Mouse (Mus musculus): Measurements from ENCODE around the gene Tfap2a. TPM values are rescaled to one million over a fixed set of nuclear protein-coding genes. Genes with fewer than 3 reads are reported as not detected.

Gene Tfap2a
- polyA plus RNA-seq, 1 experiment from 2014 or later, result 0.07 TPM

DNA sequence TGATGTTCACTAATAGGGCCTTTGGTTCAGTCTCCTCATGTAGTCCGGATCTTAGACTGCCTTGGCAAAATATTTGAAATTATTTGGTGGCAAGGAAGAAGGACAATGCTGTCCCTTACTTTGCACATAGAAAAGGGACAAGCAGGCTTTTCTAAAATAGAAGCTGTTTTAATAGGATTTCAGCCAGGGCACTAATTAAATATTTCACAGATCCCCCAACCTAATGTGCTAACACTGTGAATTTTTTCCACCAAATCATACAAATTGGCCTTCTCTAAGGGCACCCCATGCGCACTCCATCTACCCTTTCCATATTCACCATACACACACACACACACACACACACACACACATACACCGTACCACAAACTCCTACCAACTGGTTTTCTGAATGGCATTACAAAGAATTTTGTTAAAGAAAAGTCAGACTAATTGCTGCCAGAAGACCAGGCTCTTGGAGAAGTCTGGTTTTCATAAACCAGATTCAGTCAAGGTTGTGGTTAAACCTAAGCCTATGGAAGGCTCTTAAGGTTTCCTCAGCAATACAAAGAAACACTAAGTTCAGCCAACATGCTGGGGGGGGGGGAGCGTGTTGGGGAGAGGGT, 32.3 kb downstream of the Tfap2a start:
- no peaks in the 10 kb centered on the region for H3K9me3 ChIP-seq (ENCODE audit: control insufficient read depth)
- no peak for ATAC-seq
- H3K4me3 ChIP-seq (ENCODE audit: low read depth, low read length), result no peak overlapping the region
- no peaks in the 10 kb centered on the region for H3K4me1 ChIP-seq (replicated peaks; ENCODE audit: control insufficient read depth, insufficient read depth, low read length)
- H3K36me3 ChIP-seq (ENCODE audit: control insufficient read depth, insufficient read depth), result no peaks in the 10 kb centered on the region
- peaks cover 100% of the 10 kb centered on the region for H3K27me3 ChIP-seq (replicated peaks; ENCODE audit: control insufficient read depth, insufficient read depth, low read length)
- H3K9ac ChIP-seq (ENCODE audit: low read depth, low read length), result no peak overlapping the region
- H3K4me2 ChIP-seq (replicated peaks; ENCODE audit: low read depth), result no peak overlapping the region
- 10% methylated on average over 4 of the region's 4 CpGs for WGBS
- TF ChIP-seq CTCF (IDR thresholded peaks at IDR 0.05; ENCODE audit: low read depth), result no peak
- no peak overlapping the region for H3K27ac ChIP-seq (ENCODE audit: low read depth, low read length)

DNA sequence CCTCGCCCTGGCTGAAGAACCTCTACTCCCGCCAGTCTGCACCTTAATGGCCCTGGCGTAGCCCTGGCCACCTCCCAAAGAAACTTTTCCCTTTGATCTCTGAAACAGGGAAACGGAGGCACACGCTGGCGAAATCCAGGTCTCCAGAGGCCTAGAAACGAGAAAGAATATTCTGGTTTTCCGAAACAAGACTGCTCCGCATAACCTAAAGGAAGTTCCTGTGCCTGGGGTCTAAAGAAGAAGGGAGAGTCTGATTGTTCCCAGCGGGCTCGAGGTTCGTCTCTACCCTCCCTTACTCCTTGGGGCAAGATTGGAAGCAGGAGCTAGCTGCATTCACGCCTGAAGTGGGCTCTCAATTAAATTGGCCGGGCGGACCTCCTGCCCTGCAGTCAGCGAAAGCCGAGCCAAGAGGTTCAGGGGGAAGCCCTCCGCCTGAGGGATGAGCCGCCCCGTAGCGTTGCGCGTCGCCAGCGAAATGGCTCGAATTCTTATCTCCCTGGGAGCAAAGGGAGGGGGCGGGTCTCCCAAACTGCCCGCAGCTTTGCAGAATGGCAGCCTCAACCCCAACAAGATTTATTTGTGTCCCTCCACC, 33.2 kb downstream of the Tfap2a start:
- no peak for TF ChIP-seq CTCF (IDR thresholded peaks at IDR 0.05; ENCODE audit: low read depth)
- Histone ChIP-seq H3K9me3 (ENCODE audit: control insufficient read depth) (no peaks in the 10 kb centered on the region), H3K9ac (ENCODE audit: low read depth, low read length) (no peak overlapping the region), H3K4me2 (replicated peaks; ENCODE audit: low read depth) (no peak overlapping the region), H3K36me3 (ENCODE audit: control insufficient read depth, insufficient read depth) (no peaks in the 10 kb centered on the region), H3K4me1 (replicated peaks; ENCODE audit: control insufficient read depth, insufficient read depth, low read length) (no peaks in the 10 kb centered on the region), H3K27me3 (replicated peaks; ENCODE audit: control insufficient read depth, insufficient read depth, low read length) (peaks cover 99% of the 10 kb centered on the region), H3K4me3 (ENCODE audit: low read depth, low read length) (0 out of 2 replicates have a peak overlapping the region, but pooled peaks have one; percentile 4), H3K27ac (ENCODE audit: low read depth, low read length) (no peak overlapping the region)
- 1% methylated on average over 28 of the region's 28 CpGs for WGBS
- ATAC-seq, result no peak

DNA sequence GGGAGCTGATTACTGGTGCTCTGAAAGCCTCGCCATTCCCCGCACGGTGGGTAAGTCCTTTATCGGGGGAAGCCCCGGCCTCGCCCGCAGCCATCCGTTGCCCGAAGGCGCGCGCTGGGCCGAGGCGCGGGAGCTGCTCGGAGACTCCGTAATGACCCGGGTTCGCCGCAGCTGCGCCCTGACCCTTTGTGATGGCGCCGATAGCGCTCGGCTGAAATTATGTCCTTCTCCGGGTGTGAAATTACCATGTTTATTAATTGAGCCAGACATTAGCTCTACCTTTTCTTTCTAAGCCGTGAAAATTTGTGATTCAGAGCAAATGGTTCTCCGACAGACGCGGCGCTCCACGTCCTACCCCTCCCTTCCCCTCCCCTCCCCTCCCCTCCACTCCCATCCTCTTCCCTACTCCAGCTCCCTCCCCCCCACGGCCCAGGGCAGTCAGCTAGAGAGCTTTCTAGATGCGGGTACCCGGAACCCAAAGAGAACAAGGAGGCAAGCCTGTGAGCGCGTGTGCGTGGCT, 34.1 kb downstream of the Tfap2a start:
- H3K4me3 ChIP-seq (ENCODE audit: low read depth, low read length), result peak overlapping the region; percentile 4; the same call in 1 of the 2 replicates
- no peaks in the 10 kb centered on the region for H3K9me3 ChIP-seq (ENCODE audit: control insufficient read depth)
- no peaks in the 10 kb centered on the region for H3K4me1 ChIP-seq (replicated peaks; ENCODE audit: control insufficient read depth, insufficient read depth, low read length)
- no peak overlapping the region for H3K4me2 ChIP-seq (replicated peaks; ENCODE audit: low read depth)
- peaks cover 95% of the 10 kb centered on the region for H3K27me3 ChIP-seq (replicated peaks; ENCODE audit: control insufficient read depth, insufficient read depth, low read length)
- WGBS, result 0% methylated on average over 38 of the region's 38 CpGs
- no peak for ATAC-seq
- no peak for TF ChIP-seq CTCF (IDR thresholded peaks at IDR 0.05; ENCODE audit: low read depth)
- no peak overlapping the region for H3K9ac ChIP-seq (ENCODE audit: low read depth, low read length)
- H3K36me3 ChIP-seq (ENCODE audit: control insufficient read depth, insufficient read depth), result no peaks in the 10 kb centered on the region
- no peak overlapping the region for H3K27ac ChIP-seq (ENCODE audit: low read depth, low read length)

- ATAC-seq, result no peak
- H3K9me3 ChIP-seq (ENCODE audit: control insufficient read depth), result no peaks in the 10 kb centered on the region
- H3K27ac ChIP-seq (ENCODE audit: low read depth, low read length), result no peak overlapping the region
- peaks cover 87% of the 10 kb centered on the region for H3K27me3 ChIP-seq (replicated peaks; ENCODE audit: control insufficient read depth, insufficient read depth, low read length)
- 4% methylated on average over 19 of the region's 19 CpGs for WGBS
- H3K4me3 ChIP-seq (ENCODE audit: low read depth, low read length), result peak overlapping the region; percentile 4; the same call in 1 of the 2 replicates
- TF ChIP-seq CTCF (IDR thresholded peaks at IDR 0.05; ENCODE audit: low read depth), result no peak
- H3K9ac ChIP-seq (ENCODE audit: low read depth, low read length), result no peak overlapping the region
- H3K36me3 ChIP-seq (ENCODE audit: control insufficient read depth, insufficient read depth), result no peaks in the 10 kb centered on the region
- no peaks in the 10 kb centered on the region for H3K4me1 ChIP-seq (replicated peaks; ENCODE audit: control insufficient read depth, insufficient read depth, low read length)
- no peak overlapping the region for H3K4me2 ChIP-seq (replicated peaks; ENCODE audit: low read depth)
These were observed 34.9 kb downstream of the Tfap2a start for GRCm38 (mm10) chr13:40703123-40703797.

DNA sequence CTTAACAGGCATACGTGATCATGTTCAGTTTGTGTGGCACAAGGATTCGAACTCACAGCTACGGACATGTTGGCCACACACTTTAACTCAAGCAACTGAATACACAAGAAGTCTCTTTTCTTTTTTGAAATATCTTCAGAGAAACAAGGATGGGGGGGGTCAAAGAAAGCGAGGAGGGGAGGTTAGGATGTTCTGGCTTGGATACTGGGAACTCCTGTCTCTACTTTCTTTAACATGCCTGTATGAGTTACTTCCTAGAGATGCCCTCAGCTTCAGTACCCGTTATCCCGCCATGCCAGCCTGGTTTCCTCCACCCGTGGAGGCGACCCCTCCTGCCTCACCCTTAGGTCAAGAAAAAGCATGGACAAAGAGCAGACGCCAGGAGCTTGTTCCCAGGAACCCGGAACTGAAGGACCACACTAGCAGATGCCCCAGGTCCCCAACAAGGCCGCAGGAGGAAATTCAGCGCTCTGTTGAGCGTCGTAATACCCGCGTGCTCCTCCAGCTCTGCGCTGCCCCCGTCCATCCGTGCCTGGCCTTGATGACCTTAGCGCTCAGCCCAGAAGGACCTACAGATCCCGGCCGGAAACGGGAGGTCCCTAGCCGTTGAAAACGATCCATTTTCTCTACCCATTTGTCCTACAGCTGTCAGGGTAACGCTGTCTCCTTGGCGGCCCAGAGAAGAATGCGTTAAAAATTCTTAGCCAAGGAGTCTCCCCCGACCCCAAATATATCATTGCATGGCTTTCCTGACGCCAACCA, 35.6 kb downstream of the Tfap2a start:
- no peak for TF ChIP-seq CTCF (IDR thresholded peaks at IDR 0.05; ENCODE audit: low read depth)
- no peak for ATAC-seq
- Histone ChIP-seq H3K27me3 (replicated peaks; ENCODE audit: control insufficient read depth, insufficient read depth, low read length) (peaks cover 83% of the 10 kb centered on the region), H3K9ac (ENCODE audit: low read depth, low read length) (no peak overlapping the region), H3K27ac (ENCODE audit: low read depth, low read length) (no peak overlapping the region), H3K4me1 (replicated peaks; ENCODE audit: control insufficient read depth, insufficient read depth, low read length) (no peaks in the 10 kb centered on the region), H3K4me3 (ENCODE audit: low read depth, low read length) (no peak overlapping the region), H3K4me2 (replicated peaks; ENCODE audit: low read depth) (no peak overlapping the region), H3K9me3 (ENCODE audit: control insufficient read depth) (no peaks in the 10 kb centered on the region), H3K36me3 (ENCODE audit: control insufficient read depth, insufficient read depth) (no peaks in the 10 kb centered on the region)
- WGBS, result 6% methylated on average over 30 of the region's 30 CpGs

DNA sequence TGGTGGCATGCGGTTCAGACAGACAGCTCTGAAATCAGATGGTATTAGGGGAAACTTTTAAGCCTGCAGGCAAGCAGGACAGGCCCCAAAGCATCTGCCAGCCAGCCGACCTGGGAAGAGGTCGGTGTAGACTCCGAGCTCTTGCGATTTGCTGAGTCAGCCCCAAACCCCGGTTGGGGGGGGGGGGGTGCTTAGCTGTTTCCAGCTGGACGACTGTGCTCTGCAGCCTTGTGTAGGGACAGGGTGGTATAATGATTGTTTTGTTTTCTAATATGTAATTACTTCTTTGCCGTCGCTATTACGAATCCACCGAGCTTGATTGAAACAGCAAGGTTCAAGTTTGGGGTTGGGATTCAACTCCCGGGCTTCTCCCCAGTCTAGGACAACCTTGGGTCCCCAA, 36.5 kb downstream of the Tfap2a start:
- 6% methylated on average over 12 of the region's 12 CpGs for WGBS

More for the DNA sequence above, 36.5 kb downstream of the Tfap2a start:
- Histone ChIP-seq H3K4me2 (replicated peaks; ENCODE audit: low read depth) (no peak overlapping the region), H3K4me3 (ENCODE audit: low read depth, low read length) (no peak overlapping the region), H3K27me3 (replicated peaks; ENCODE audit: control insufficient read depth, insufficient read depth, low read length) (peaks cover 75% of the 10 kb centered on the region), H3K9ac (ENCODE audit: low read depth, low read length) (no peak overlapping the region), H3K9me3 (ENCODE audit: control insufficient read depth) (no peaks in the 10 kb centered on the region), H3K27ac (ENCODE audit: low read depth, low read length) (no peak overlapping the region), H3K4me1 (replicated peaks; ENCODE audit: control insufficient read depth, insufficient read depth, low read length) (no peaks in the 10 kb centered on the region), H3K36me3 (ENCODE audit: control insufficient read depth, insufficient read depth) (no peaks in the 10 kb centered on the region)
- no peak for ATAC-seq
- no peak for TF ChIP-seq CTCF (IDR thresholded peaks at IDR 0.05; ENCODE audit: low read depth)
